Mouse (Mus musculus): ENCODE data around the gene Asb10.

Asb10 gene

DNA sequence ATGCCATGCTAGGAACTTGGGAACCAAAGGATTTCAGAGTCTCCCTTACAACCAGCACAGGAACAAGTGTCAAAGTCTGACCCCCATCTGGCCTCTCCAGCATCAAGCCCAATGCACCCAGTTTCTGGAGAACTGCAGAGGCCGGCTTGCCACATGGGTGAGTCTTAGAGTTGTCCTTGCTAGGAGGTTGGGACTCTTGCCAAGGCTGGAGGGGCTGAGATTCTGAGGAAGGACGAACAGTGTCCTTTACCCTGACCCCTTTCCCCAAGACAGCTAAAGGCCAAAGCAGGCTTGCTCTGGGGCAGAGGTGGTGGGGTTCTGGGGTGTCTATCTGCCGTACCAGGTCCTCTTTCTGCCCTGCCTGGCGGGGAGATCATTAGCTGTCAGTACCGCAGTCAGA is 4.3 kb downstream of the Asb10 start:
- no peak for DNase-seq (ENCODE audit: low read depth, low spot score)

DNA sequence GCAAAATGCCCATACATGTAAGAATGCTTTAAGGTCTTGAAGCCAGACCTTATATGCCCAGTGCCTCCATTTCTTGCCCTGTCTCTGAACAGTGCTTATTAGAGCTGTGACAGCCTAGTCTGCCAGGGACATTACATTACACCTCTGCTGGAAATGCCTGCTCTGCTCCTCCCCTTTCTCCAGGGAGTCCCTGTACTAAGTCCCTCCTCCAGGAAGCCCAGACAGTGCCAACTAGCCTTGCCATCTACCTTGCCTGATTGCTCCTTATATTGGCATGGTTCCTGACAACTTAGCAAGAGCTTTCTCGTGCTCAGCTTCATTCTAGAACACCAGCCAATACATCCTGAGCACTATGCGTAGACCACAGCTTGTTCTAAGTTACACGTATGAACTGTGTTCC is 5.0 kb downstream of the Asb10 start:
- DNase-seq (ENCODE audit: low read depth, low spot score) = no peak

DNA sequence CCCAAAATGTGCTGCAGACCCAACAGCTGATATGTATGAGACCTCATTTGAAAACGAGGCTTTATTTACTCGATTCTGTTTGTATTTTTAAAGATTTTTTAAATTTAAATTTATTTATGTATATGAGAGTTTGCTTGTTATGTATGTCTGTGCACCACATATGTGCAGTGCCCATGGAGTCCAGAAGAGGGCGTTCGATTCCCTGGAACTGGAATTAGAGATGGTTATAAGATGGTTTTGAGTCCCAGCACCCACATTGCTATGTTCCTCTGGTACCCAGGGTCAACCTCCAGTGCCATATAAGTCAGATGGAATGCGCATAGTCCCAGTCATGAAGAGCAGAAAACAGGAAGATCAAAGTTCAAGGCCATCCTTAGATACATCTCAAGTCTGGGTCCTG is 6.5 kb downstream of the Asb10 start:
- DNase-seq (ENCODE audit: low read depth, low spot score) = no peak

DNA sequence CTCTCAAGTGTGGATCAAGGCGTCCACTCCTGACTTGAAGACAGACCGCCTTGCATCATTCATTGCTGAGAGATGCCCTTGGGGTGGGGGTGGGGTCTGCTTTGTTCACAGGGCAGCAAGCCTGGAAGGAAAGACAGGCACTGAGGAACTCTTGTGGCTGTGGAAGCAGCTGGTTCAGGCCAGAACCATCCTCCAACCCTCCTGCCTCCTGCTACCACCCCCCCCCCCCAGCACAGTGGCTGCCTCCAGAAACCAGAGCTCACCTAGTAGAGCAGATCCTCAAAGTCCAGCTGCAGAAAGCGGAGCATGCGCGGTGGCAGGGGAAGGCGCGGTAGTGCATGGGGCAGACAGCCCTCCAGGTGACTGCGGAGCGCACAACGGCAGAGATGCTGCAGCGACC is 7.4 kb downstream of the Asb10 start:
- DNase-seq (ENCODE audit: low read depth, low spot score) = no peak

DNA sequence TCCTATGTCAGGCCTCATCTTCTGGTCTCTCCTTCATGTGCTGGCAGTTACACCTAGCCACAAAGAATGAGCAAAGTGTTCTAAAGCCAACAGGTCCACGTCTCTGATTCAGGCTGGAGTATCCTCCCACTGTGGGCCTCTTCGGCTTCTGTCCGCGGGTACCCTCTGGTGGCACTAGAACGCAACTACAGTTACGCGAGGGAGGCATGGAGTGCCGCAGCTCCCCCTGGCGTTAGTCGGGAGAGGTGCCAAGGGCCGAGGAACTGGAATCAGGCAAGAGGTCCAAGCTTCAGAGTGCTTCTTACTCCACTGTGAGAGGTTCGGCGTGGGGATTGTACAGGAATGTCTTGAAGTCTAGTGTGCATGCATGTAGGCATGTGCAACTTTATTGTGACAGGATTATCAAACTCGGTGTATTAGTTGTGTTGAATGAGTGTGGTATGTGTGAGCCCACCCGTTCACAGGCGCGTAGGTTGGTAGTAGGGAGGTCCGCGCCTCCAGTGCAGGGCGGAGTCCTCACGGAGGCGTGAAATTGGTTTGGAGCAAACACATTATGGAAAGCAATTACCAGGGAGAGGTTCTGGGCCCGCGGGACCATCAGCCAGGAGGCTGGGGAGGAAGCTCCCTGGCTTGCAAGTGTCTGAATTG is 10.6 kb downstream of the Asb10 start:
- DNase-seq (ENCODE audit: low read depth, low spot score) = peak; percentile 51

DNA sequence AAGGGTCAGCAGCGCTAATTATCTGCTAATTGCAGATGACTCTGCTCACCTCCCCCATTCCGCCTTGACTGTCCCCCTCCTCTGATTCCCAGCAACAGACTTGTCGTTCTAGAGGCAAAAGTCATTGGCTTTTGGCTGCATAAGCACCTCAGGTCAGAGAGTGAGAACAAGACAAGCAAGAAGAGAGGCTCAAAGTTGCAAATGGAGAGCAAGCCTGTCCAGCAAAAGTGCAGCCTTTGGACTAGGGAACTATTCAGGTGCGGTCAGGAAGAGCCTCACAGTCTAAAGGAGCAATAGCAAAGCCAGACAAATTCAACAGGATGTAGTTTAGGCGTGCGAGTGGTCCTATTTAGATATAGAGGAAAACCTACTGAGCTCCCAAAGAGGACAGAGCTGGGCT is 13.0 kb downstream of the Asb10 start:
- no peak for DNase-seq (ENCODE audit: low read depth, low spot score)

DNA sequence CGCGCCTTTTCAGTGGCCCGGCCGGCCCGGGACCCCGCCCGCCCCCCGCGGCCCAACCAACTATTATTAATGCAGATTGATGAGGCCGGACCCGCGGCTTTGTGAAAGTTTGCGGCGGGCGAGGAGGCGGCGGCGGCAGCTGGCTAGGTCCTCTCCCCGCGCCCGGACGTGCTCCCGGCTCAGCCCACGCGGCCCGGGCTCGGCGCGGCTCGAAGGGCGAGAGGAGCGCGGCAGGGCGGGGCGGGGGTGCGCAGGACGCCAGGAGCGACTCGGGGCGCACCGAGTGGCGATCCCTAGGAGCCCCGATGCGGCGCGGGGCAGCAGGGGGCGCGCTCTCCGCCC is 13.9 kb downstream of the Asb10 start, which contains the start of gene Gbx1:
Gbx1 (minus strand) TSS at position 314 of the 342 bp plus-strand sequence.
- DNase-seq (ENCODE audit: low read depth, low spot score) = no peak

DNA sequence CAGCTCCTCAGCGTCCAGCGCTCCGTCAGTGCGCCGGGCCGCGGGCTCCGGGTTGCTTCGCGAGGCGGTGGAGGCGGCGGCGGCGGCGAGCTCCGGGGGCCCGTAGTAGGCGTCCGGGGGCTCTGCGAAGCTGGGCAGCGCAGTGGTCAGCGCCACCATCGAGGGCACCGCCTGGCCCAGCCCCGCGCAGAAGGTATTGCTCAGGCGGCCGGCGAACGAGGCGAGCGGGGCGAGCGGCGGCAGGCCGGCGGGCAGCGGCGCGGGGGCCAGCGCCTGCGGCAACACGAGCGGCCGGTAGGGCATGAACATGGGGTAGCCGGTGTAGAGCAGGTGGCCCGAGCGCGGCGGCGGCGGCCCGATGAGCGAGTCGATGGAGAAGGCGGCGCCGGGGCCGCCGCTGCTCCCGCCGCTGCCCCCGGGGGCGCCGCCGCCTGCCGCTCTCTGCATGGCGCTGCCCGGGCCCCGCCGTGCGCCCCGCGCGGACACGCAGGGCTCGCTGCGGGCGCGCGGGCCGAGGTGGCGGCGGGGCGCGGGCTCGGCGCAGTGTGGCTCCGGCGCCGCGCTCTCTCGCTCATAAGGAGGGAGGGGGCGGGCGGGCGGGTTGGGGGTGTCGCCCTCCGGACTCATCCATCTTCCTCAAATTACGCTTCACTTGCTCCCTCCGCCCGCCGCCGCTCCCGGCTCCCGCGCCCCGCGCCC is 14.4 kb downstream of the Asb10 start:
- no peak for DNase-seq (ENCODE audit: low read depth, low spot score)

DNA sequence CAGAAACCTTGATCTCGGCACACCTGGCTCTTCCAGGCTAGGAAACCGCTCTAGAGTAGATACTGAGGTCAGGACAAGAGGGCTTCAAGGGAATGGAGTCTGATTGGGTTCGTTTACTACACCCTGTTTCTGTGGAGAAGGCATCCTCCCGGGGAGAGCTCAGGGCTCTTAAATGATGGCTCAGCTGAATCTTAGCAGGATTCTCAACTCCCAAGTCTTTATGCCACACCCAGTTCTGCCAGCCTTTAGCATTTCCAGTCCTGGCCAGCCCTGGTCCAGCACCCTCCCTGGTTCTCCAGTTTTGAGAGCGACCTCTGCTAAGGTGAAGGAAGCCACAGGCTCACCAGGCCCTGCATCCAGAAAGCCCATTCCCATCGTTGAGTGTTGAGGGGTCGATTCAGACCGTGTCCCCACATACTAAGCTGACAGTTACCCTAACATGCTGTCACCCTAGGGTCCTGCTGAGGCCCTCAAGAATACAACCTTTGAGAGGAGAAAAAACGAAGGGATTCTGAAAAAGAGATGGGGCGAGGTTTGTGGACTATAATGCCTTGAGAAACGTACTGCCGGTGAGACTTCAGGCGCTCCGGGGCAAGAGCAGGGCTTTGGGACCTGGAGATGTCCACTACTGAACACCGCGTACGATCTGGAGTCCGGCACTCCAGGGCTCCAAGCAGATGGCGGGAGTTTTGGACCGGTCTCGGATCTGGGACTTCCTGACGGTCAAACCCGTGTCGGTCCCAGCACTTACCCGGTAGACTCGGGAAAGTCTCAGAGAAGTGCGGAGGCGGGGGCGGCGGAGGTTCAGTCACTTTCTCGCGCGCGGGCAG is 15.2 kb downstream of the Asb10 start:
- DNase-seq (ENCODE audit: low read depth, low spot score) = no peak

DNA sequence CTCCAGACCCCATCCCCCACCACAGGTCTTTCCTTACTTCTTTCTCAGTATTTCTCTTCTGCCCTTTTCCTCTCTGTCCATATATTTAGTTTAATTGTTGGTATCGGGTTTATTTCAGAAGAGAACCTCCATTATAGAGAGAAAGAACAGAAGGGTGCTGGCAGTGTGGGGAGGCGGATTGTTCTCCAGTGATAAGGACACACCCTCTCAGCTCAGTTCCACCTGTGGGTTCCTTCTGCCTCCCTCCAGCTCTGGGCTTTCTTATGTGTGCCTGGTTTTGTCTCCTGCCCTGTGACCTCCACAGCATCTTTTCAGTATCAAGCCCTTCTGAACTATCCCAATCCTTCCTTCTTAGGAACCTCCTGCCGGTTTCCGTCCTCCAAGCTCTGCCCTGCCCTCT is 16.3 kb downstream of the Asb10 start:
- no peak for DNase-seq (ENCODE audit: low read depth, low spot score)

DNA sequence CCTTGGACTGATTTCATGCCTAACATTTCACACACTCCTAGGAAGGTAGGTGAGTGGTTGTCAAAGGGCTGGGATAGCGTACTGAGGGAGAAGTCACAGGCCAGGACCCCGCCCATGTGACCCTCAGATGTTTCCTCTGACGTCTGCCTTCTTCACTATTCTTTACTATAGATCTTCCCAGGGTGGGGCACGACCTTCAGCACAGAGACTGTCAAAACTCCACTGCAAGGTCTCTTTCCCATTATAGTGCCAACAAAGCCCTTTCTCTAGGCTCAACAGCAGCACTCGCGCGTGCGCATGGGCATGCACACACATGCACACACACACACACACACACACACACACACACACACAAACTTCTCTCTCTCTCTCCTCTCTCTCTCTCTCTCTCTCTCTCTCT is 17.0 kb downstream of the Asb10 start:
- no peak for DNase-seq (ENCODE audit: low read depth, low spot score)

DNA sequence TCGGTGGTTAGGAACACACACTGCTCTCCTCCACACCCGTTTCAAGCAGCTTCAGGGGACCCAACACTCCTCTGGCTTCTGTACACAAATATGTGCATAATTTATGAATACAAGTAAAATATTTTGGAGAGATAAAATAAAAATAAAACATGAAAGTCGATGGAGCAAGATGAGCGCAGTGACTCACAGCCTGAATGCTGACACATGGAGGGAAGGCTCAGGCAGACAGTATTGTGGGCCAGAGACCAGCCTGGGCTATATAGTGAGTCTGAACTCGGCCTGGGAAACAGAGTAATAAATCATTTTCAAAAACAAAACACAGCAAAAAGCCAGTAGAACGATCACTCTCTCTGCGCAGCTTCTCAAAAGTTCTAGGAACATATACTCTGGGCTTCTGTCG is 19.4 kb downstream of the Asb10 start:
- no peak for DNase-seq (ENCODE audit: low read depth, low spot score)

DNA sequence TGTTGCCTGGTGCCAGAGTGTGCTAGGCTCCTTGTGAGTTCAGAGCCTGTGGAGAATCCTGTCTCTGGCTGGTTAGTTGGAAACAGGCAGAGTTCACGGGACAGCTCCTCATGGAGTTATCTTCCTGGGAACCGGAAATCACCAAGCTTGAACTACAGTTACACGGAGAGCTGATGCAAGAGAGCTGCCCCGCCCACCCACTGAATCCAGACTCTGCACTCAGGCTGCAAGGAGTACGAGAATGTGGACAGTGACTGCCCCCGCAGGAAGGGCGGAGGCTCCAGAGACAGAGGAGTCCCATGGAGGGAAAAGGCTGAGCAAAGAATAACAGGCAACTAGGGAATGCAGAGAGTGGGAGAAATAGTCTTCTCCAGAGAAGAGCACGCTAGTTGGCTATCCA is 28.5 kb downstream of the Asb10 start:
- DNase-seq (ENCODE audit: low read depth, low spot score) = no peak

DNA sequence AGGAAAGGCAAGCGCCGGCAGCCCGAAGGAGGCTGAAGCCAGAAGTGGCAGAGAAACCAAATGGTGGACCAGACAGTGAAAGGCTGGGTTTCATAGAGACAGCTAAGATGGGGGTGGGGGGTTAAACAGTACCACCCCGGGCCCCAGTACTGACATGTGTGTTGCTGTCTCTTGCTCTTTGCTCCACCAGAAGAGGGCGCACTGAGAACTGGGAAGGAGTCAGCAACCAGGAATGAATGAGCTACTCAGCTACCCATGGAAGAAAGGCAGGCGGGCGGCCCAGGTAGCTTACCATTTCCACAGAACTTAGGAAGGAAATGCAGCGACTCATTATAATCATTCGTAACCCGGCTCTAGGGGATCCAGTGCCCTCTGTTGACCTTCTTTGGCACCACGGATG is 30.1 kb downstream of the Asb10 start:
- DNase-seq (ENCODE audit: low read depth, low spot score) = no peak

DNA sequence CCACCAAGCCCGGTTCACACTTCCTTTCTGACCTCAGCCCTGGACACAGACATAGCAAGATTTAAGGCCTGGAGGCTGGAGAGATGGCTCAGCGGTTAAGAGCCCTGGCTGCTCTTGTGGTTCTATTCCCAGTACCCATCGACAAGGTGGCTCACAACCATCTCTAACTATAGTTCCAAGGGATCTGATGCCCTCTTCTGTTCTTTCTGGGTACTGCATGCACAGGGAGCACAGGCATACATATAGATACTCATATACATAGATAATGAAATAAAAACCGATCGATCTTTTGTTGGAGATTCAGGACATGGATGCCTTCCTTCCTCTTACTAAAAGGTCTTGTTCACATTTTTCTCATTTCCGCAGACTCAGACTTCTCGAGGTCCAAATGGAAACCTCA is 32.4 kb downstream of the Asb10 start:
- no peak for DNase-seq (ENCODE audit: low read depth, low spot score)

DNA sequence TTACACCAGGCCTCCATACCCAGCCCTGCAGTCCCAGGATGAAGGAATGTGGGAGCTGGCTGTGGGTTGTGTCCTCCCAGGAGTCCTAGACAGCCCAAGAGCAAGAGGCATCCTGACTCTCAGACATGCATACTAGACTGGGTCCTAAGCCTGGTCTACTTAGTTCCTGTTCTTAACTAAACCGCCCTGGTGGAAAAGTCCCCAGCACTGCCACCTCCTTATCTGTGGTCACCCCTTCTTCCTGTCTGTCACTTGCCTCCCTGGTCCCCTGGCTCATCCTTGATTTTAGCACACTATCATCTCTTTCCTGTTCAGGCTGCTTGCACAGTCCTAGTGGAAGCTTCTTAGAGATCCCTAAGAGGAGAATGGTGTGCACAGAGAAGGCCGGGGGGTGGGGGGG is 35.3 kb downstream of the Asb10 start:
- DNase-seq (ENCODE audit: low read depth, low spot score) = no peak

DNA sequence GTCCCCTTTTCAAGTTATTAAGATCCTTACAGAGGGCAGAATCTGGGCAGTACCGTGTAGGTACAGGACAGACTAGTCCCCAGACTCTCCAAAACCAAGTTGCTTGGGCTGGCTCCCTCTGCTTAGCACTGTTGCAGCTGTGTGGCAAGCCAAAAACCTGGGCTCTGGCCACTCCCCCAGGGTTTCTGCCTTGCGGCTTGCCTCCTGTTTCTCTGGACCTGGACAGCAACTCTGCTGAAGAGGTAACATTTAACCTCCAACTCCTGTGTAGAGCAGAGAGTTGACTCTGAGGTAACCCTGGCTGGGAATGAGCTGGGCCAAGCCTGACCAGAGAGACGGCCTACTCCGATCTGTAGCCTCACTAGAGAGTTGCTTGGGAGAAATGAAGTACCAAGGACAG is 38.0 kb downstream of the Asb10 start:
- no peak for DNase-seq (ENCODE audit: low read depth, low spot score)

DNA sequence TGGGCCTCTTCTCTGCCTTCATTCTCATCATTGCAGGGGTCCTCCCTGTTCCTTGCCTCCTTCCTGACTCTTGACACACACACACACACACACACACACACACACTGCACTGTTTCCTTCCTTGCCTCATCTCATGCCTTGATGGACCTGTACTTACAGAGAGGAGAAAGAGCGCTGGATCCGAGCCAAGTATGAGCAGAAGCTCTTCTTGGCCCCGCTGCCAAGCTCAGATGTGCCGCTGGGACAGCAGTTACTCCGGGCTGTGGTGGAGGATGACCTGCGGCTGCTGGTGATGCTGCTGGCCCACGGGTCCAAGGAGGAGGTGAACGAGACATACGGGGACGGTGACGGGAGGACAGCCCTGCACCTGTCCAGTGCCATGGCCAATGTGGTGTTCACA is 39.9 kb downstream of the Asb10 start:
- no peak for DNase-seq (ENCODE audit: low read depth, low spot score)

DNA sequence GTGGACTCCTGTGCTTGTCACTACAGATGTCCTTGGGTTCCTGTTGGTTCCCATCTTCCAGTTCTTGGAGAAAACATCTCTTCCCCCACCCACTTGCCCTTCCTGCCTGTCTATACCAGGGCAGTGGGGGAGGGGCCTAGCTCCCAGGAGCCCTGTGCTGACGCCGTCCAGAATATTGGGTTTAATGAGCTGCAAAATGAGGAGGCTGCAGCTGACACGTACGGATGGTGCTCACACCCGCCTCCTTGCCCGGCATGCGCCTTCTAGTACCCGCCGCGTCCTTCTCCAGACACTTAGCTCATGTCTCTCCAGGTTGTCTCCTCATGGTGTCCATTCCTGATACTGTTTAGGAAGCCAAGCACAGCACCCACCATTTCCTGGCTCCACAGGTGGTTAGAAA is 41.7 kb downstream of the Asb10 start:
- DNase-seq (ENCODE audit: low read depth, low spot score) = no peak

DNA sequence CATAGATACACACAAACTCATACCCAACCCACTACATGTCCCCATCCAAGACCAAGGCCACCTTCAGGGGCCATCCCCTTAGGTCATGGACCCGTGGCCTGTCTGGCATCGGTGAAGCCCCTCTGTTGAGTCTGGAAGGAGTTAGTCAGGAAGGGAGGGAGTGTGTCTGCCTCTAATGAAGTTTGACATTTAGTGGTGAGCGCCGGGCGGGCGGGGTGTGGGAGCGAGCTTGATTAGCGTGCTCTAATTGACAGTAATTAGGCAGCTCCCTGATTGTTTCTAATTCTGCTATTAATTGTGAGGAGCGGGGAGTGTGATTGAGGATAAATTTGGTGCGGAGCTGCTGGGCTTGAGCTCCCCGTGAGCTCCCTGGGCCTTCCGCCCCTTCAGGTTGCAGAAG is 43.3 kb downstream of the Asb10 start:
- DNase-seq (ENCODE audit: low read depth, low spot score) = no peak

DNA sequence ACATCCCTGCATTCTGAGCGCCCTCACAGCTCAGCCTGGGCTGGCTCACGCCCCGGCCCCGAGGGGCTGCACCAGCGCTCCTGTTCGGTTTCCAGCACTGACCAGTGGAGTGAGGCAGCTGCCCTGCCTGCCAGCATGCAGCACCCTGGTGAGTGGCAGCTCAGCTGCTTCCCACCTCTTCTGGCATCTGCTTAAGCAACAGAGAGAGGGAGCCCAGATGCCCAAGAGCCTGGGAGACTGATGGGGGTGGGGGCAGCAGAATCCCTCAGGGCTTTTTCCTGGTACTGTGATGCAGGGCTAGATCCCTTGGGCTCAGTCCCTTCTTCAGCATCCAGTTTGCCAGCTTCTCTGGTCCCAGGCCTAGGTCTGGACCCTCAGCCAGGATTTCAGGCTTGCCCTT is 44.0 kb downstream of the Asb10 start:
- DNase-seq (ENCODE audit: low read depth, low spot score) = no peak

DNA sequence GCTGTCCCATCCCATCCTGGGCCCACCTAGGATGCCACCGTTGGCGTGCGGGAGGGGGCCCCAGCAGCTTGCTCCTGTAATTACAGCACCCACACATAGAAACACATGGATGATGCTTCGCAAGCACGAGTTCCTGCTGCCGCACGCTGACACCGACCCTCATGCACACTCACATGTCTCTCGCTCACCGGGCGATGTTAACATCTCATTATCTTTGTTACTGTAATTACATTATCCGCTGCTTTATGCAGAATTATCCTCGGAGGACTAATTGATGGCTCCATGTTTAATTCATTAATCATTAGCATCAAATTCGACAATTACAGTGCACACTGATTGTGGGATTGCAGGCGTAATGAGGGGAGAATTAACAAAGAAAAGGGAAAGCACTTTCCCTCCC is 45.8 kb downstream of the Asb10 start:
- no peak for DNase-seq (ENCODE audit: low read depth, low spot score)

Measured in brain, embryonic 18.5 days (tissue).